Mouse (Mus musculus) T-helper 2 cell (primary cell): ENCODE measurements around the gene Itm2c.

Source experiments
- in situ Hi-C: fragments of 300-600 bp; cut with MboI, MseI; formaldehyde crosslinking; loops from one replicate; pipeline ENCODE4 v1.15.1; 2025; ENCODE audit warnings: high pct_unique_total_duplicates

The Itm2c gene

DNA sequence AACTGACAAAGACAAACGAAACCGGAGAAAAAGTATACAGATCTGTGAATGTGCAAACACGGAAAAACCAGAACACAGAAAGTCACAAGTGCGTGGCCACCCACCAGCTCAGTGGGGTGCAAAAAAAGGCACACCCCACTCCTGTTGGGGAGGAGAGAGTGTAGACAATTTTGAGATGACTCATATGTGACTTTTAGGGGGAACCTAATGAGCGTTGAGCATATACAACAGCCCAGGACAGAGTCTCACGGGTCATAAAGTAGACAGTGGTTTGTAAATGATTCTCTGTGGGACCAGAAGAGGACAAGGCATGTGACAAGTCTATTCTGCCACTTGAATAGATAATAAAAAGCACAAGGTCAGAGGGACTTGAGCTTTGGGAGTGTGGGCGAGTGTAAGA, 39.1 kb downstream of the Itm2c start:
- in situ Hi-C loops = loop anchor here (5.0 kb wide), 1 partner anchor 74 kb away; no protein-coding TSS in a partner anchor

DNA sequence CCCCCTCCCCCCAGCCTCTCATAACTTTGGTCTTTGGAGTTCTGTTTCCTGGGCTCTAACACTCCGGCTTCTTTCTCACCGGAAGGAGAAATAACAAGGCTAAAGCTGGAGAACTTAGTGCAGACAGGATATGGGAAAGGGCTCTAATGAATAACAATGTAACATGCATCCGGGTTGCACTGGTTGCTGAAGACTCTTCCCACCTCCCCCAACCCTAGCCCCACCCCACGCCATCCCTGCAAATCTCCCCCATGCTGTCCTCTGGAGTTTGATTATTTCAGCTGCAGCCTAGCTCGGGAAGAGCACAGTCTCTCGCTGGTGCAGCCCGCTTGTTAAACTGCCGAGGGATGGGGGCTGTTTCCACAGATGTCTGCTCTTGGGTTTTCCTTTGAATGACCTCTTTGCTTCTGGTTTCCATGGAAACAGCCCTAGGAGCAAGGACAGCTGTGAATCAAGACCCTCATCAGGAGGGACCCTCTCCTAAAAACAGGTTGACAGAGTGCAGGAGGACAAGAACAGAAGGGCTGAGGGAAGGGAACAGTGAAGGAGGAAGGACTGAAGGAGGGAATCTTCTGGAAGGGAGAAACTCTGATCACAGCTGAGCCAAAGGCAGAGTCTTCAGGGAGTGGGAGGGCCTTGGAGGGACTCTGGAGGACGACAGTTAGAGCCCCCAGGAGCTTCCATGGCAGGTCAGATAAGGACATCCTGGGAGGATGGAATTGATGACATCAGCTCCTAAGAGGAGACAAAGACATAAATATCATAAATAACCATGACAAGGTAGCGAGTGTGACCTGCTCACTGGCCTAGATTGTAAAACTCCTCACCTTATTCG, 39.8 kb downstream of the Itm2c start:
- in situ Hi-C loops = loop anchor here (5.0 kb wide), 1 partner anchor 73 kb away; no protein-coding TSS in a partner anchor

DNA sequence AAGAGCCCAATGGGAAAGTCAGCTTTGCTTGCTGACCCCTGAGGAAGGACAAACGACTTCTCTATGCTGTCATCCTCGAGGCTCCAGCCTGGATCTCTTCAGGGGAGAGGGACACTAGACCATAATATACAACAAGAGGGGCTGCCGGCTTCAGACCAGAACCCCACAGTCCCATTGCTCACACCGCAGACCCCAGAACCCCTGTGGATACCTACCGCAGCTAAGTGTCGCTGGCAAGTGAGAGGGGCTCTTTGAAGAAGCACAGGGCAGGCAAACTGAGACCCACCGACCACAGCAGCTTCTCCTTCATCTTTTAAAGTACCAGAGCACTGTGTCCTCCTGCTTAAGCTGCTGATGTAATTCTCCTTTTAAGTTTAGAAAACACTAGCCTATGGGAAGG, 40.5 kb downstream of the Itm2c start:
- in situ Hi-C loops = loop anchor here (5.0 kb wide), 1 partner anchor 73 kb away; no protein-coding TSS in a partner anchor

DNA sequence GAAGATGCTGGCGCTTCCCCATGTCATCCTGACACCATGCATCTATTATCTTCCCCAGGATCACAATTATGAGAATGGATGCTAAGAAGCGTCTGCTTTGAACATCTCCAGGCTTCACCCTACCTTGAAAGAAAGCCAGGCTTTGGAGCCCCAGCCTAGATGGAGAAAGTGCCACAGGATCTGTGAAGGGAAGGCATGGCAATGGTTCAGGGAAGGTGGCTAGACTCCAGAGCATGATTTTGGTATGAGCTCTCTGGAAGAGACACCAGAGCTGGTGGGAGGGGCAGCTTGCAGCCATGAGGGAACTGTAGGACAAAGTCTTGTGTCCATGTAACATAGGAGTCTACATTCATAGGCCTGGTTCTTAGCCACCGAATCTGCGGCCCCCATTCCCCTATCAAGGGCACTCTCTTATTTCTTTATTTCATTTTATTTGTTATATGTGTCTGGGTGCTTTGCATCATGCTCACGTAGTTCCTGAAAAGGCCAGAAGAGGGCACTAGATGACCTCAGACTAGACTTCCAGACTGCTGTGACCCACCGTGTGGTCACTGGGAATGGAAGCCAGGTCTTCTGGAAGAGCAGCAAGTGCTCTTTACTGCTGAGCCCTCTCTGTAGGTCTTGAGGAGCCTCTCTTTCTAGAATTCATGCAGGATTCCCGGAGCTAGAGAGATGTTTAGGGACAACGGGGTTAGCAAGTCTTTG, 41.2 kb downstream of the Itm2c start:
- in situ Hi-C loops = no loop called here

DNA sequence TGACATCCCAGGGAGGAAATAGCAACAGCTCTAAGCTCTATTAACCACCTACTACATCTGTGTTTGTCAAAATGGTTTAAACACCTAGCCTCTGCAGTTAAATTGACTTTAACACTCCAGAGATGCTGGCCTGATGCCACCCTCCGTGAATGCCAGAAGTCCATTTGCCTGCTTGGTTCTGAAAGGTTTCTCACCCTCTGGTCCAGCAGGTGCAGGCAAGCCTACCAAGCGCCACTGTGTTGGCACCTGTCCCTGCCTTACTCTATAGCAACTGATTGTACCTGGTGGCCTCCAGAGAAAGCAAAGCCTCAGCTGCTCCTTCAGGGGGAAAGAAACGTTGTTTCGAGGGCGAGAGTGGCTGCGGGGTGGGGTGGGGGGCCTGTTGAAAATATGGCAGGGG, 42.2 kb downstream of the Itm2c start:
- in situ Hi-C loops = no loop called here

DNA sequence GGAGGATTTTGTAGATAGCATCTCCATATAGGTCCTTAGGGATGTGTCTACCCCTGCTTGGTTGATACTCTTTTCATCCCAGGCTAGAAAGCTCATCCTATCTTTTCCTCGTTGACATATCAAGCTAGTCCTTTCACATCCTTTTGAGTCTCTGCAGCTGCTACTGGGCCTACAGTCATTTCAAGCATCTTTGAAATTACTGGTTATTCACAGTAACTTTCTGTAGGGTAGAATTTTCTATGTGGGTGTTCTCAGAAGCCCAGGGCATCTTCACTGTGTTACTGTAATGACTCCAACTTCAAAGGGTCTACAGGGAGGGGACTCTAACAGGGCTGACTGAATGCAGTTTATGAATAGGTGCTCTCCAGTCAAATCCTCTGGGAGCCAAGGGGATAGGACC, 43.2 kb downstream of the Itm2c start:
- in situ Hi-C loops = no loop called here

DNA sequence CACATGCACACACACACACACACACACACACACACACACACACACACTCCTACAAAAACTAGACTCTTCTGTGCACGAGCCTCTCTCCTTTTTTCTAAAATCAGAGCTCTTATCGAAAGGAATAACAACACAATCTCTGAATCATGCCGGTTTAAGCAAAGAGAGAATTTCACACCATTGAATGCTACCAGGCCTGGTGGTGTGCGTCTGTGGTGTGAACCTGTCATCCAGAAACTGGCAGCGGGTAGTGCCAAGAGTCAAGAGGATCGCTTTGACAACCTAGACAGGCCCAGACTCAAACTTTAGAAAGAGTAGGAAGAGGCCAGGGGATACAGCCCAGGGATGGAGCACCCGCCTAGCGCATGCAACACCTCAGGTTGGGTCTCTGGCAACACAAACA, 48.2 kb downstream of the Itm2c start:
- in situ Hi-C loops = no loop called here

DNA sequence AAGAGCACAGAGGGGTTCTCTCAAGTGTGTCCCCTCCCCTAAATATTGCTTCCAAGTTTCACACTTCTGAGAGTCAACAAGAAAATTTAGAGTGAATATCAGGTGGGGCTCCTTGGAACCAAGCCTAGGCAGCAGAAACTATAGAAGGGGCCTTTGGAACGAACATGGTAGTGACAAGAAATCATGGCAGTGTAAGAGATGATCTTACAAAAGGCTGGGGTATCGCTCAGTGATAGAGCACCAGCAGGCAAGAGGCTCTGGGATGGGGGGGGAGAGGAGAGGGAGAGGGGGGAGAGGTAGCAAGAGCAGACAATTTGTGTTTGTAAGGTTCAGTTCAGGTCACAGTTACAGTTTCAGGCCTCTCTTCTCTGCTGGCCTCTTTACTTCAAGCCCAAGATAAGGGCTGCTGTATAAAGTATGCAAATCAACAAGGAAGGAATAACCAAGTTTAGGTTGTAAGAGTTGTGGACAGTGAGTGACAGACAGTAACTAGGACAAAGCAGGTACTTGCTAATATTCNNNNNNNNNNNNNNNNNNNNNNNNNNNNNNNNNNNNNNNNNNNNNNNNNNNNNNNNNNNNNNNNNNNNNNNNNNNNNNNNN, 55.1 kb downstream of the Itm2c start:
- in situ Hi-C loops = no loop called here

DNA sequence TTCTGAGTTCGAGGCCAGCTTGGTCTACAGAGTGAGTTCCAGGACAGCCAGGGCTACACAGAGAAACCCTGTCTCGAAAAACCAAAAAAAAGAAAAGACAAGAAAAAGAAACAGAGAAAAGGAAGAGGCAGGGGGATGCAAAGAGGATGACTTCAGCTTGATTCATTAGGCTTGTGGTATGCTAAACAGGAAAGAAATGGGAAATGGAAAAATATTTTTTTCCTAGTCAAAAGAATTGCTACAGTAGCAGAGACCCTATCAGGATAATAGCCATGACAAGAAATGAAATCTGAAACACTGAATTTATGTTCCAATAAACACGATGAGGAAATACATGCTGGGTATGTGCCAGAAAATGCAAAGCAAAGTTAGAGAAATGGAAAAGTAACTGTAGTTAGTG, 61.1 kb downstream of the Itm2c start:
- in situ Hi-C loops = no loop called here

DNA sequence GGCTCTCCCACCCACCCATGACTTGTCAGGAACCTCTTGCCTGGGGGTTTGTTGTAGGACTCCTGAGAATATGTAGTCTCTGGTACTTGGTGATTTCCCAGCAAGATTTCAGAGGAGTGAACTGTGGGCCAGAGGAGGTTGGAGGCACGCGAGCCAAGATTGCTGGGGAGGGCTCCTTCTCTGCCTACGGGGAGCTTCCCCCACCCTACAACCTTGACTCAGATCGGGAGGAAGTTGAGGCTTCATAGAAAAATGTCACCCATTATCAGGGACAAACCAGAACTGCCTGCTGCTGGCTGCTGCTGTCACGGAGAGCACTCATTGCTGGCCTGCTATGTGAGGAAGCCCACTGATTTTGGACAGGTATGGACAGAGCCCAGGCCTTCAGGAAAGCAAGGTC, 63.2 kb downstream of the Itm2c start:
- in situ Hi-C loops = no loop called here

DNA sequence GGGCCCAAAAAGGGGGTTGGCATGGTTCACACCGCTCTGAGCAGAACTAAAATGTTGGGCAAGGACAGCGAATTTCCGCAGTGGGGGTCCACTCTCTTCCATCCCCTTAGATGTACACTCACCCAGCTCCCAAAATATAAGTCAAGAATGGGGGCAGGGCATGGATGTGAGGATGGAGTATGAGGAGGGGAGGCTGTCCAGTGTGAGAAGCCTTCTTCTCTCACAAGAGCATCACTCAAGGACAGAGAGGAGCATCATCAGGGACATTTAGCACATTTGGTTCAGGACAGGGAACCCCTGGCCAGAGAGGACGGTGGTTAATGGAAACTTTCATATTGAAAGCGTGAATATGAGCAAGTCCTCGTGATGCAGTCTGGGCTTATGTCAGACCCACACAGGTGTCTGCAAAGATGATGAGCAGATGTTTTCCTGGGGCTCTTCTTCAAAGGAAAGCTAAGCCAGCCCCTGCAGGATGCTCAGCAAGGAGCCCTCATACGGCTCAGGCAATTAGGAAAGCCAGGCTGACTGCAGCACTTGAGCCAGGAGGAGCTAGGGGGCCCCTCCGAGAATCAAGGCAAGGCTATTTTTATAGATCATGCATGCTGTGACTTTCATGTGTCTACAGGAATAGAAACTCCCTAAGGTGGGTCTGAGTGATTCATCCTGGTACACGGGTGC, 64.0 kb downstream of the Itm2c start:
- in situ Hi-C loops = no loop called here
